ENCODE assay signal across 9 mouse cellular contexts in genomic region chr13:36297950-36298781, GRCm38 (mm10).
DNase-seq lines count a peak whose midpoint lies in the region; ATAC-seq and TF ChIP-seq lines count a peak whose summit lies in the region.
"Had no signal": no experiment of that assay in that cellular context is flagged by ENCODE, and none has a peak within 500 bp of the region (broad histone marks: within the 10 kb centered on the region; RNA-seq: fewer than 3 reads in every experiment).

No protein-coding gene starts in this region.

- H3K4me1 ChIP-seq in intestine, embryonic 16.5 days (ENCODE audit: control insufficient read depth, insufficient read depth, low read length), result peaks cover 8% of the 10 kb centered on the region; the same call in 1 of the 2 replicates

- DNase-seq in cerebellum, postnatal 10 days, result peak; percentile 29 to 58
- DNase-seq in cerebellum, adult 18-20 months, result no peak
- DNase-seq in left cerebral cortex, postnatal 4 days, result peak; percentile 39
- DNase-seq in left cerebral cortex, adult 2 months (ENCODE audit: extremely low spot score in 1 of 2, low spot score in 2 of 2), result no peak
- DNase-seq in lung, postnatal 36 days, result peak; percentile 35
- no peak for DNase-seq in right cerebral cortex, postnatal 36 days (ENCODE audit: low spot score in 2 of 2)
- DNase-seq in gastrocnemius, adult 18-20 months (ENCODE audit: low spot score), result no peak
- DNase-seq: gastrocnemius, postnatal 25 days had no signal

- no peaks in the 10 kb centered on the region for H3K36me3 ChIP-seq in intestine, embryonic 16.5 days (ENCODE audit: control insufficient read depth, insufficient read depth, low read length)

- H3K9ac ChIP-seq in intestine, embryonic 16.5 days (ENCODE audit: low read depth, low read length), result no peak overlapping the region

- H3K4me3 ChIP-seq in left cerebral cortex, adult 2 months, result no peak overlapping the region
- no peak overlapping the region for H3K4me3 ChIP-seq in intestine, embryonic 16.5 days (ENCODE audit: low read length)

- H3K27me3 ChIP-seq in intestine, embryonic 16.5 days (replicated peaks; ENCODE audit: control insufficient read depth, insufficient read depth, low read length), result no peaks in the 10 kb centered on the region

- peak; percentile 67 for ATAC-seq in intestine, embryonic 16.5 days

- no peaks in the 10 kb centered on the region for H3K9me3 ChIP-seq in intestine, embryonic 16.5 days (ENCODE audit: control insufficient read depth, low read length)

- intact Hi-C loops in left cerebral cortex, postnatal 4 days (cut with DNase I), result no loop called here
- intact Hi-C loops in left cerebral cortex, adult 2 months (cut with DNase I), result no loop called here

- WGBS in intestine, embryonic 16.5 days, result 53% methylated on average over 3 of the region's 3 CpGs

- H3K4me2 ChIP-seq in intestine, embryonic 16.5 days (ENCODE audit: low read depth, low read length), result no peak overlapping the region

- H3K27ac ChIP-seq in left cerebral cortex, adult 2 months, result no peak overlapping the region
- H3K27ac ChIP-seq in intestine, embryonic 16.5 days (ENCODE audit: low read length), result no peak overlapping the region

- TF ChIP-seq CTCF in left cerebral cortex, adult 2 months (IDR thresholded peaks at IDR 0.05), result no peak

Comparison
In these comparisons a context has a peak if more than half of its experiments do, and no peak if none do; other contexts are left out.
1. DNase-seq: peak in cerebellum, postnatal 10 days (2 of 2), left cerebral cortex, postnatal 4 days (single experiment) and lung, postnatal 36 days (single experiment); none in cerebellum, adult 18-20 months (0 of 2), left cerebral cortex, adult 2 months (0 of 2), right cerebral cortex, postnatal 36 days (0 of 2) and gastrocnemius, adult 18-20 months (single experiment).